Mouse (Mus musculus): ENCODE measurements around the gene Enpp5.

The Enpp5 gene

GRCm38 (mm10) chr17:44078631-44079350, at the start of gene Enpp5:
TSS of gene Enpp5 (plus strand) at chr17:44078813.
- peak; percentile 93 to 95 for DNase-seq

GRCm38 (mm10) chr17:44029616-44030015, 49.0 kb upstream of the Enpp5 start:
- no peak for DNase-seq

GRCm38 (mm10) chr17:44030776-44031587, 47.6 kb upstream of the Enpp5 start:
- DNase-seq = no peak

- DNase-seq = no peak
Observed at GRCm38 (mm10) chr17:44035005-44035404, 43.6 kb upstream of the Enpp5 start.

- DNase-seq = peak; percentile 29 to 63
Observed at GRCm38 (mm10) chr17:44038656-44039055, 40.0 kb upstream of the Enpp5 start.

GRCm38 (mm10) chr17:44040449-44040848, 38.2 kb upstream of the Enpp5 start:
- no peak for DNase-seq

- DNase-seq = no peak
Observed at GRCm38 (mm10) chr17:44042301-44042700, 36.3 kb upstream of the Enpp5 start.

- no peak for DNase-seq
Observed at GRCm38 (mm10) chr17:44042861-44043260, 35.8 kb upstream of the Enpp5 start.

- no peak for DNase-seq
Observed at GRCm38 (mm10) chr17:44053427-44053826, 25.2 kb upstream of the Enpp5 start.

GRCm38 (mm10) chr17:44057123-44057522, 21.5 kb upstream of the Enpp5 start:
- no peak for DNase-seq

GRCm38 (mm10) chr17:44058145-44058544, 20.5 kb upstream of the Enpp5 start:
- DNase-seq = no peak

- no peak for DNase-seq
Observed at GRCm38 (mm10) chr17:44060781-44061180, 17.8 kb upstream of the Enpp5 start.

GRCm38 (mm10) chr17:44061289-44061890, 17.2 kb upstream of the Enpp5 start:
- no peak for DNase-seq

GRCm38 (mm10) chr17:44068876-44069275, 9.7 kb upstream of the Enpp5 start:
- DNase-seq = no peak

GRCm38 (mm10) chr17:44071680-44072079, 6.9 kb upstream of the Enpp5 start:
- DNase-seq = no peak

GRCm38 (mm10) chr17:44075601-44076000, 3.0 kb upstream of the Enpp5 start:
- no peak for DNase-seq

- peak; percentile 18 to 44 for DNase-seq
Observed at GRCm38 (mm10) chr17:44076051-44076680, 2.4 kb upstream of the Enpp5 start.

GRCm38 (mm10) chr17:44077146-44077842, 1.3 kb upstream of the Enpp5 start:
- no peak for DNase-seq

GRCm38 (mm10) chr17:44077843-44078160, 811 bp upstream of the Enpp5 start:
- no peak for DNase-seq

- no peak for DNase-seq
Observed at GRCm38 (mm10) chr17:44083156-44083555, 4.5 kb downstream of the Enpp5 start.

- no peak for DNase-seq
Observed at GRCm38 (mm10) chr17:44088226-44088625, 9.6 kb downstream of the Enpp5 start.

GRCm38 (mm10) chr17:44090916-44091315, 12.3 kb downstream of the Enpp5 start:
- DNase-seq = no peak

GRCm38 (mm10) chr17:44091512-44091911, 12.9 kb downstream of the Enpp5 start:
- DNase-seq = no peak

Data from cerebellum, postnatal 25 days (tissue).